Mouse (Mus musculus): Measurements from ENCODE around the gene Ifna7.
"Not testable (repeated sequence)": the region's sequence is repeated elsewhere in the genome, so short reads cannot be mapped to it uniquely, and the experiment has no call there.

DNA sequence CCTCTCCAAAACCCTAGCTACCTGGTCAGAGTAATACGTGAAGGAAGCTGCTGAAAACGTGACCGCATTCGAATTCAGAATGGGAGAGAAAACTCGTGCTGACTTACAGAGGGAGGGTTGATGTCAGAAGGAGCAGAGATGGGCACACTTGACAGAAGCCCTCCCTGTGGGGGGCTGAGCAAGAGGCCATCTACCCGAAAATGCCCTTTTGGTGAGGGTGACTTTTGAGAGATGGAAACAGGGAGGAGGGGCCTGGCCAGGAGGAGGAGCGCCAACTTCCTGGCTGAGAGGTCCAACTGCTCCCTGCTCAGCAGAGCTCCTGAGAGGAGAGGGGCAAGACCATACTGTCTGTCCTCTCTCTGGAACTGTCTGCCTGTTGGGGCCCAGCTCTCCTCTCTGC, 34.2 kb upstream of the Ifna7 start, which contains the start of gene Ifnz:
- not testable (repeated sequence) for TF ChIP-seq CTCF (conservative IDR thresholded peaks at IDR 0.05; ENCODE audit: insufficient read depth, insufficient read length, low read depth, low read length); POLR2A (IDR thresholded peaks at IDR 0.05; ENCODE audit: low read depth, low read length)

Measured in kidney, adult 2 months (tissue).